Mouse (Mus musculus) G1E (cell line): ENCODE data around the gene Elmo2. TPM values are rescaled to one million over a fixed set of nuclear protein-coding genes. Genes with fewer than 3 reads are reported as not detected.

Experiments used
- ATAC-seq: 2 replicates; pipeline ENCODE4 v1.8.0; 2016; ENCODE audit warnings: mild to moderate bottlenecking; ENCODE audit not compliant: insufficient number of reproducible peaks, poor library complexity, low FRiP score, severe bottlenecking; ENCODE audit errors: extremely low read depth
- DNase-seq: peaks from one replicate; pipeline ENCODE4 v3.0.0; 2012; ENCODE audit warnings: low spot score
- H3K27me3 ChIP-seq: 2 replicates; pipeline ENCODE4 v1.6.1; 2012; ENCODE audit warnings: mild to moderate bottlenecking, low read length, inconsistent platforms; ENCODE audit not compliant: insufficient read depth
- H3K36me3 ChIP-seq: replicated peaks from 2 replicates; pipeline ENCODE3; 2012; ENCODE audit warnings: mild to moderate bottlenecking, inconsistent platforms
- H3K4me1 ChIP-seq: 2 replicates; pipeline ENCODE4 v1.6.1; 2012; ENCODE audit warnings: low read depth, low read length, inconsistent platforms, mixed read lengths; ENCODE audit not compliant: insufficient read depth
- H3K4me3 ChIP-seq: 2 replicates; pipeline ENCODE4 v1.5.1; 2012; ENCODE audit warnings: low read depth, mild to moderate bottlenecking, inconsistent platforms, low read length, moderate library complexity, mixed read lengths
- H3K9me3 ChIP-seq: replicated peaks from 2 replicates; pipeline ENCODE4 v1.6.1; 2012; ENCODE audit warnings: inconsistent platforms
- CTCF ChIP-seq: IDR thresholded peaks from 2 replicates; pipeline ENCODE4 v1.5.1; 2012; ENCODE audit warnings: low read depth, low read length, inconsistent platforms, mixed read lengths
- GATA1 ChIP-seq: IDR thresholded peaks from 2 replicates; pipeline ENCODE4 v1.6.1; 2012; ENCODE audit warnings: borderline replicate concordance, low read length, inconsistent platforms, mixed read lengths
- GATA2 ChIP-seq: IDR thresholded peaks from 2 replicates; pipeline ENCODE4 v1.6.1; 2012; ENCODE audit warnings: low read depth, low read length, inconsistent platforms, borderline replicate concordance
- POLR2AphosphoS5 ChIP-seq: IDR thresholded peaks from 2 replicates; pipeline ENCODE4 v1.6.1; 2012; ENCODE audit warnings: low read depth, low read length, inconsistent platforms; ENCODE audit not compliant: insufficient replicate concordance
- TAL1 ChIP-seq: conservative IDR thresholded peaks from 2 replicates; pipeline ENCODE4 v1.6.1; 2012; ENCODE audit warnings: low read depth, low read length, inconsistent platforms, mixed read lengths
- polyA plus RNA-seq: library from polyadenylated mRNA; stranded (reverse); fragments of >175 nt; gene quantifications from 2 replicates; pipeline ENCODE4 v1.2.3, GENCODE M21; 2012
- total RNA-seq, 2 experiments: library from RNA; stranded (forward) in 1 of 2; stranded (reverse) in 1 of 2; fragments of 200-1000 nt in 1 of 2; fragments of >200 nt in 1 of 2; fragmentation: Nextera tagmentation in 1 of 2; gene quantifications; 2 replicates each; pipeline ENCODE4 v1.2.3; 2014 to 2017

Gene Elmo2
- total and polyA plus RNA-seq, 3 experiments = 15.1 to 38.3 (median 17.7) TPM

GRCm38 (mm10) chr2:165311577-165311976 lies 14.7 kb downstream of the Elmo2 start:
- Histone ChIP-seq H3K4me3 (no peak overlapping the region), H3K4me1 (peaks cover under 1% of the 10 kb centered on the region), H3K27me3 (no peaks in the 10 kb centered on the region), H3K36me3 (peaks cover 99% of the 10 kb centered on the region), H3K9me3 (no peaks in the 10 kb centered on the region)
- ATAC-seq = no peak
- TF ChIP-seq POLR2AphosphoS5 = no peak
- TF ChIP-seq GATA1 = no peak
- TF ChIP-seq TAL1 = no peak
- TF ChIP-seq GATA2 = no peak
- TF ChIP-seq CTCF = no peak
- no peak for DNase-seq

GRCm38 (mm10) chr2:165310818-165311425 lies 15.4 kb downstream of the Elmo2 start:
- DNase-seq (no peak), ATAC-seq (no peak)
- Histone ChIP-seq H3K4me3 (no peak overlapping the region), H3K27me3 (no peaks in the 10 kb centered on the region), H3K36me3 (peaks cover 99% of the 10 kb centered on the region), H3K4me1 (no peaks in the 10 kb centered on the region), H3K9me3 (no peaks in the 10 kb centered on the region)
- TF ChIP-seq CTCF (no peak), GATA2 (no peak), TAL1 (no peak), POLR2AphosphoS5 (no peak), GATA1 (no peak)

GRCm38 (mm10) chr2:165307801-165308200 lies 18.5 kb downstream of the Elmo2 start:
- no peak overlapping the region for H3K4me3 ChIP-seq
- H3K9me3 ChIP-seq = no peaks in the 10 kb centered on the region
- TF ChIP-seq POLR2AphosphoS5 = no peak
- no peak for TF ChIP-seq GATA2
- TF ChIP-seq CTCF = no peak
- no peak for TF ChIP-seq TAL1
- no peak for TF ChIP-seq GATA1
- H3K4me1 ChIP-seq = no peaks in the 10 kb centered on the region
- no peaks in the 10 kb centered on the region for H3K27me3 ChIP-seq
- DNase-seq (no peak), ATAC-seq (no peak)
- H3K36me3 ChIP-seq = peaks cover 97% of the 10 kb centered on the region

- DNase-seq (no peak), ATAC-seq (no peak)
- TF ChIP-seq CTCF (no peak), GATA1 (no peak), GATA2 (no peak), TAL1 (no peak), POLR2AphosphoS5 (no peak)
- H3K4me1 ChIP-seq = no peaks in the 10 kb centered on the region
- peaks cover 97% of the 10 kb centered on the region for H3K36me3 ChIP-seq
- no peaks in the 10 kb centered on the region for H3K27me3 ChIP-seq
- H3K4me3 ChIP-seq = no peak overlapping the region
- no peaks in the 10 kb centered on the region for H3K9me3 ChIP-seq
Measured at GRCm38 (mm10) chr2:165305438-165305837, 20.8 kb downstream of the Elmo2 start.

GRCm38 (mm10) chr2:165304819-165305218 lies 21.5 kb downstream of the Elmo2 start:
- H3K27me3 ChIP-seq = no peaks in the 10 kb centered on the region
- TF ChIP-seq TAL1 = no peak
- TF ChIP-seq CTCF = no peak
- no peak for TF ChIP-seq GATA1
- no peak for TF ChIP-seq GATA2
- TF ChIP-seq POLR2AphosphoS5 = no peak
- DNase-seq (no peak), ATAC-seq (no peak)
- peaks cover 97% of the 10 kb centered on the region for H3K36me3 ChIP-seq
- no peaks in the 10 kb centered on the region for H3K4me1 ChIP-seq
- no peak overlapping the region for H3K4me3 ChIP-seq
- no peaks in the 10 kb centered on the region for H3K9me3 ChIP-seq

- TF ChIP-seq CTCF (no peak), GATA1 (no peak)
- H3K36me3 ChIP-seq = peaks cover 97% of the 10 kb centered on the region
- H3K4me1 ChIP-seq = no peaks in the 10 kb centered on the region
- ATAC-seq (no peak), DNase-seq (no peak)
- H3K27me3 ChIP-seq = no peaks in the 10 kb centered on the region
- H3K9me3 ChIP-seq = no peaks in the 10 kb centered on the region
- no peak overlapping the region for H3K4me3 ChIP-seq
Measured at GRCm38 (mm10) chr2:165303354-165304012, 22.8 kb downstream of the Elmo2 start.

- peaks cover 99% of the 10 kb centered on the region for H3K36me3 ChIP-seq
Measured at GRCm38 (mm10) chr2:165301409-165301808, 24.9 kb downstream of the Elmo2 start.

More at GRCm38 (mm10) chr2:165301409-165301808, 24.9 kb downstream of the Elmo2 start:
- no peak for ATAC-seq
- no peak for DNase-seq
- Histone ChIP-seq H3K9me3 (no peaks in the 10 kb centered on the region), H3K4me1 (no peaks in the 10 kb centered on the region), H3K4me3 (no peak overlapping the region), H3K27me3 (no peaks in the 10 kb centered on the region)
- no peak for TF ChIP-seq POLR2AphosphoS5
- no peak for TF ChIP-seq CTCF
- TF ChIP-seq TAL1 = no peak
- TF ChIP-seq GATA2 = no peak
- TF ChIP-seq GATA1 = no peak
